Mouse (Mus musculus) embryonic fibroblast, embryonic 13.5 days (primary cell): ENCODE measurements around the gene Ptpn18.

Source experiments
- CTCF ChIP-seq: IDR thresholded peaks from 2 replicates; pipeline ENCODE4 v1.5.1; 2011; ENCODE audit warnings: mild to moderate bottlenecking, control low read depth, low read length, moderate library complexity, borderline replicate concordance; ENCODE audit not compliant: insufficient read depth
- POLR2A ChIP-seq: IDR thresholded peaks from 2 replicates; pipeline ENCODE4 v1.6.1; 2011; ENCODE audit warnings: low read depth, mild to moderate bottlenecking, control low read depth, low read length, moderate library complexity

GRCm38 (mm10) chr1:34502991-34503390, 43.4 kb downstream of the Ptpn18 start:
- TF ChIP-seq CTCF (no peak), POLR2A (no peak)
